Mouse (Mus musculus): ENCODE results near the gene Ccnyl1.

GRCm38 (mm10) chr1:64644513-64644912 lies 45.7 kb upstream of the Ccnyl1 start:
- no peak for TF ChIP-seq EP300 (IDR thresholded peaks at IDR 0.05; ENCODE audit: low read length)
- TF ChIP-seq MAFK (IDR thresholded peaks at IDR 0.05; ENCODE audit: insufficient replicate concordance, low read length): no peak
- TF ChIP-seq ETS1 (conservative IDR thresholded peaks at IDR 0.05; ENCODE audit: low read depth, low read length): no peak
- TF ChIP-seq PAX5 (IDR thresholded peaks at IDR 0.05; ENCODE audit: low read length): no peak
- TF ChIP-seq ELF1 (IDR thresholded peaks at IDR 0.05; ENCODE audit: low read depth, low read length): no peak
- no peak for TF ChIP-seq POLR2A (IDR thresholded peaks at IDR 0.05; ENCODE audit: low read depth, low read length)
- no peak for TF ChIP-seq MAX (IDR thresholded peaks at IDR 0.05; ENCODE audit: low read length)
- no peak for TF ChIP-seq SIN3A (IDR thresholded peaks at IDR 0.05; ENCODE audit: low read length)
- no peak for TF ChIP-seq CTCF (conservative IDR thresholded peaks at IDR 0.05 in 1 of 2, IDR thresholded peaks at IDR 0.05 in 1 of 2; ENCODE audit: low read depth in 2 of 2, low read length in 2 of 2)
- TF ChIP-seq CHD2 (IDR thresholded peaks at IDR 0.05; ENCODE audit: low read length): no peak
- TF ChIP-seq E2F4 (IDR thresholded peaks at IDR 0.05; ENCODE audit: insufficient replicate concordance, low read depth, low read length): no peak
- TF ChIP-seq CHD1 (IDR thresholded peaks at IDR 0.05; ENCODE audit: low read depth, low read length): no peak
- no peak for TF ChIP-seq TCF12 (IDR thresholded peaks at IDR 0.05; ENCODE audit: low read depth, low read length)
- TF ChIP-seq KAT2A (IDR thresholded peaks at IDR 0.05; ENCODE audit: insufficient replicate concordance, low read length): no peak
